Mouse (Mus musculus): ENCODE data around the gene Eif3b. TPM values are rescaled to one million over a fixed set of nuclear protein-coding genes. Genes with fewer than 3 reads are reported as not detected.
A peak's percentile ranks its signal among the peaks of the same experiment; 100 is the strongest.

Gene Eif3b
- polyA plus RNA-seq, 1 experiment: 220 TPM

GRCm38 (mm10) chr5:140406666-140407065 is 12.5 kb upstream of the Eif3b start:
- TF ChIP-seq TCF12 (IDR thresholded peaks at IDR 0.05; ENCODE audit: insufficient read depth, poor library complexity, severe bottlenecking) (no peak), POLR2AphosphoS2 (IDR thresholded peaks at IDR 0.05; ENCODE audit: insufficient read length, low read depth) (no peak), CEBPB (IDR thresholded peaks at IDR 0.05; ENCODE audit: insufficient read depth, poor library complexity, severe bottlenecking) (no peak), REST (IDR thresholded peaks at IDR 0.05; ENCODE audit: insufficient read depth, insufficient read length) (no peak), POLR2A (IDR thresholded peaks at IDR 0.05; ENCODE audit: insufficient read length, low read depth) (no peak), E2F4 (IDR thresholded peaks at IDR 0.05; ENCODE audit: insufficient read depth) (no peak), MYOG (IDR thresholded peaks at IDR 0.05; ENCODE audit: control insufficient read depth in 1 of 3, insufficient read depth in 1 of 3, insufficient read length in 2 of 3, low read depth in 2 of 3) (no peak), TCF3 (IDR thresholded peaks at IDR 0.05; ENCODE audit: insufficient read length, low read depth) (no peak), USF1 (IDR thresholded peaks at IDR 0.05; ENCODE audit: low read depth) (no peak), SRF (IDR thresholded peaks at IDR 0.05; ENCODE audit: control insufficient read depth, insufficient read length, low read depth) (no peak), MAX (IDR thresholded peaks at IDR 0.05; ENCODE audit: low read depth) (no peak), MYOD1 (IDR thresholded peaks at IDR 0.05; ENCODE audit: control insufficient read depth in 1 of 3, insufficient read length in 2 of 3, low read depth in 2 of 3) (no peak)
- Histone ChIP-seq H3ac (ENCODE audit: control insufficient read depth, insufficient read length) (no peak overlapping the region), H3K4me2 (ENCODE audit: low read depth) (no peak overlapping the region), H3K4me3 (no peak overlapping the region), H3K27me3 (ENCODE audit: control insufficient read depth, insufficient read depth, insufficient read length) (peaks cover 11% of the 10 kb centered on the region), H3K79me2 (ENCODE audit: control insufficient read depth, insufficient read depth) (no peaks in the 10 kb centered on the region), H3K36me3 (ENCODE audit: control insufficient read depth, insufficient read depth) (no peaks in the 10 kb centered on the region)

- no peaks in the 10 kb centered on the region for H3K36me3 ChIP-seq (ENCODE audit: control insufficient read depth, insufficient read depth)
- H3K27me3 ChIP-seq (ENCODE audit: control insufficient read depth, insufficient read depth, insufficient read length): peaks cover 2% of the 10 kb centered on the region
- H3K79me2 ChIP-seq (ENCODE audit: control insufficient read depth, insufficient read depth): no peaks in the 10 kb centered on the region
- no peak overlapping the region for H3K4me3 ChIP-seq
- TF ChIP-seq USF1 (IDR thresholded peaks at IDR 0.05; ENCODE audit: low read depth): no peak
- no peak for TF ChIP-seq MYOD1 (IDR thresholded peaks at IDR 0.05; ENCODE audit: control insufficient read depth in 1 of 3, insufficient read length in 2 of 3, low read depth in 2 of 3)
- TF ChIP-seq POLR2AphosphoS2 (IDR thresholded peaks at IDR 0.05; ENCODE audit: insufficient read length, low read depth): no peak
- TF ChIP-seq REST (IDR thresholded peaks at IDR 0.05; ENCODE audit: insufficient read depth, insufficient read length): no peak
- no peak overlapping the region for H3K4me2 ChIP-seq (ENCODE audit: low read depth)
- no peak overlapping the region for H3ac ChIP-seq (ENCODE audit: control insufficient read depth, insufficient read length)
These were observed 10.3 kb upstream of the Eif3b start for GRCm38 (mm10) chr5:140408801-140409200.

GRCm38 (mm10) chr5:140411339-140411738 is 7.8 kb upstream of the Eif3b start:
- Histone ChIP-seq H3K36me3 (ENCODE audit: control insufficient read depth, insufficient read depth) (no peaks in the 10 kb centered on the region), H3ac (ENCODE audit: control insufficient read depth, insufficient read length) (no peak overlapping the region), H3K4me3 (no peak overlapping the region), H3K27me3 (ENCODE audit: control insufficient read depth, insufficient read depth, insufficient read length) (no peaks in the 10 kb centered on the region), H3K79me2 (ENCODE audit: control insufficient read depth, insufficient read depth) (no peaks in the 10 kb centered on the region), H3K4me2 (ENCODE audit: low read depth) (no peak overlapping the region)
- no peak for TF ChIP-seq MYOG (IDR thresholded peaks at IDR 0.05; ENCODE audit: control insufficient read depth in 1 of 3, insufficient read depth in 1 of 3, insufficient read length in 2 of 3, low read depth in 2 of 3)
- TF ChIP-seq POLR2AphosphoS2 (IDR thresholded peaks at IDR 0.05; ENCODE audit: insufficient read length, low read depth): no peak
- TF ChIP-seq MYOD1 (IDR thresholded peaks at IDR 0.05; ENCODE audit: control insufficient read depth in 1 of 3, insufficient read length in 2 of 3, low read depth in 2 of 3): no peak
- TF ChIP-seq REST (IDR thresholded peaks at IDR 0.05; ENCODE audit: insufficient read depth, insufficient read length): no peak
- TF ChIP-seq TCF12 (IDR thresholded peaks at IDR 0.05; ENCODE audit: insufficient read depth, poor library complexity, severe bottlenecking): no peak
- TF ChIP-seq CEBPB (IDR thresholded peaks at IDR 0.05; ENCODE audit: insufficient read depth, poor library complexity, severe bottlenecking): no peak
- no peak for TF ChIP-seq USF1 (IDR thresholded peaks at IDR 0.05; ENCODE audit: low read depth)
- TF ChIP-seq POLR2A (IDR thresholded peaks at IDR 0.05; ENCODE audit: insufficient read length, low read depth): no peak
- no peak for TF ChIP-seq E2F4 (IDR thresholded peaks at IDR 0.05; ENCODE audit: insufficient read depth)
- no peak for TF ChIP-seq TCF3 (IDR thresholded peaks at IDR 0.05; ENCODE audit: insufficient read length, low read depth)
- no peak for TF ChIP-seq MAX (IDR thresholded peaks at IDR 0.05; ENCODE audit: low read depth)
- no peak for TF ChIP-seq SRF (IDR thresholded peaks at IDR 0.05; ENCODE audit: control insufficient read depth, insufficient read length, low read depth)

GRCm38 (mm10) chr5:140414647-140415046 is 4.5 kb upstream of the Eif3b start:
- H3K79me2 ChIP-seq (ENCODE audit: control insufficient read depth, insufficient read depth): peaks cover 3% of the 10 kb centered on the region
- no peak overlapping the region for H3ac ChIP-seq (ENCODE audit: control insufficient read depth, insufficient read length)
- TF ChIP-seq REST (IDR thresholded peaks at IDR 0.05; ENCODE audit: insufficient read depth, insufficient read length) (no peak), USF1 (IDR thresholded peaks at IDR 0.05; ENCODE audit: low read depth) (no peak), TCF3 (IDR thresholded peaks at IDR 0.05; ENCODE audit: insufficient read length, low read depth) (no peak), MYOD1 (IDR thresholded peaks at IDR 0.05; ENCODE audit: control insufficient read depth in 1 of 3, insufficient read length in 2 of 3, low read depth in 2 of 3) (no peak), MAX (IDR thresholded peaks at IDR 0.05; ENCODE audit: low read depth) (no peak), E2F4 (IDR thresholded peaks at IDR 0.05; ENCODE audit: insufficient read depth) (no peak), POLR2AphosphoS2 (IDR thresholded peaks at IDR 0.05; ENCODE audit: insufficient read length, low read depth) (no peak), SRF (IDR thresholded peaks at IDR 0.05; ENCODE audit: control insufficient read depth, insufficient read length, low read depth) (no peak), POLR2A (IDR thresholded peaks at IDR 0.05; ENCODE audit: insufficient read length, low read depth) (no peak), MYOG (IDR thresholded peaks at IDR 0.05; ENCODE audit: control insufficient read depth in 1 of 3, insufficient read depth in 1 of 3, insufficient read length in 2 of 3, low read depth in 2 of 3) (no peak), TCF12 (IDR thresholded peaks at IDR 0.05; ENCODE audit: insufficient read depth, poor library complexity, severe bottlenecking) (no peak), CEBPB (IDR thresholded peaks at IDR 0.05; ENCODE audit: insufficient read depth, poor library complexity, severe bottlenecking) (no peak)
- no peaks in the 10 kb centered on the region for H3K36me3 ChIP-seq (ENCODE audit: control insufficient read depth, insufficient read depth)
- H3K4me3 ChIP-seq: no peak overlapping the region
- H3K27me3 ChIP-seq (ENCODE audit: control insufficient read depth, insufficient read depth, insufficient read length): no peaks in the 10 kb centered on the region
- H3K4me2 ChIP-seq (ENCODE audit: low read depth): no peak overlapping the region

GRCm38 (mm10) chr5:140418106-140418488 is 1.0 kb upstream of the Eif3b start:
- Histone ChIP-seq H3K79me2 (ENCODE audit: control insufficient read depth, insufficient read depth) (peaks cover 38% of the 10 kb centered on the region), H3K27me3 (ENCODE audit: control insufficient read depth, insufficient read depth, insufficient read length) (no peaks in the 10 kb centered on the region), H3ac (ENCODE audit: control insufficient read depth, insufficient read length) (peak overlapping the region; percentile 88), H3K4me2 (ENCODE audit: low read depth) (peak overlapping the region; percentile 80), H3K4me3 (peak overlapping the region; percentile 66), H3K36me3 (ENCODE audit: control insufficient read depth, insufficient read depth) (peaks cover 8% of the 10 kb centered on the region)
- TF ChIP-seq CEBPB (IDR thresholded peaks at IDR 0.05; ENCODE audit: insufficient read depth, poor library complexity, severe bottlenecking) (no peak), REST (IDR thresholded peaks at IDR 0.05; ENCODE audit: insufficient read depth, insufficient read length) (no peak), POLR2AphosphoS2 (IDR thresholded peaks at IDR 0.05; ENCODE audit: insufficient read length, low read depth) (no peak), SRF (IDR thresholded peaks at IDR 0.05; ENCODE audit: control insufficient read depth, insufficient read length, low read depth) (no peak), MYOD1 (IDR thresholded peaks at IDR 0.05; ENCODE audit: control insufficient read depth in 1 of 3, insufficient read length in 2 of 3, low read depth in 2 of 3) (no peak), USF1 (IDR thresholded peaks at IDR 0.05; ENCODE audit: low read depth) (no peak), MYOG (IDR thresholded peaks at IDR 0.05; ENCODE audit: control insufficient read depth in 1 of 3, insufficient read depth in 1 of 3, insufficient read length in 2 of 3, low read depth in 2 of 3) (no peak), TCF3 (IDR thresholded peaks at IDR 0.05; ENCODE audit: insufficient read length, low read depth) (no peak), E2F4 (IDR thresholded peaks at IDR 0.05; ENCODE audit: insufficient read depth) (no peak), POLR2A (IDR thresholded peaks at IDR 0.05; ENCODE audit: insufficient read length, low read depth) (no peak), MAX (IDR thresholded peaks at IDR 0.05; ENCODE audit: low read depth) (no peak), TCF12 (IDR thresholded peaks at IDR 0.05; ENCODE audit: insufficient read depth, poor library complexity, severe bottlenecking) (no peak)

Data from myocyte (in vitro differentiated cells).